In the genomic region with DNA sequence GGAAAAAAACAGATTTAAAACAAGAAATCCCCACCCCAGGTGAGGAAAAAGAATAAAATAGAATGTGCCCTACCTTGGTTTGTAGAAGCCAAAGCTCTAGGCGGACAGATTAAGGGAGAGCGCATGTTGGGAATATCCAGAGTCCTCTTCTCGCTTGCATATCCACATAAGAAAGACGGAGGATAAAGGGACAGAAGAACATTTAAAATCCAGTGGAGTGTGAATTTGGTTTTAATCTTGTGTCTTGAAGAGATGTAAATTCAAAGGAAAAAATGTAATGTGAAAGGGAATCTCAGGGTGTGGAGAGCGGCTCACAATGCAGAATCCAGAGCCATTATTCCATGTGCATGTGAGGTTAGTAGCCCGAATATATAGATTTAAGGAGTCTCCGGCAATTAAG, we compare ENCODE assay signal across 11 mouse cellular contexts. TPM values are rescaled to one million over a fixed set of nuclear protein-coding genes. Genes with fewer than 3 reads are reported as not detected.
A peak's percentile ranks its signal among the peaks of the same experiment; 100 is the strongest.
DNase-seq lines count a peak whose midpoint lies in the region; ATAC-seq and TF ChIP-seq lines count a peak whose summit lies in the region.
"Had no signal": no experiment of that assay in that cellular context is flagged by ENCODE, and none has a peak within 500 bp of the region (broad histone marks: within the 10 kb centered on the region; RNA-seq: fewer than 3 reads in every experiment).

No protein-coding gene starts in this region.

- TF ChIP-seq CTCF in lung, embryonic 14.5 days (IDR thresholded peaks at IDR 0.05; ENCODE audit: low read depth): no peak
- no peak for TF ChIP-seq CTCF in hindbrain, postnatal 0 days (IDR thresholded peaks at IDR 0.05; ENCODE audit: low read depth)

- H3K9ac ChIP-seq in lung, embryonic 14.5 days: no peak overlapping the region
- H3K9ac ChIP-seq in forebrain, embryonic 13.5 days: peak overlapping the region; percentile 70
- H3K9ac ChIP-seq in hindbrain, postnatal 0 days (replicated peaks; ENCODE audit: low read length): peak overlapping the region; percentile 73
- H3K9ac ChIP-seq in neural tube, embryonic 15.5 days (replicated peaks): peak overlapping the region; percentile 76
- H3K9ac ChIP-seq in liver, embryonic 11.5 days (ENCODE audit: low read depth, low read length): no peak overlapping the region

- H3K4me2 ChIP-seq in lung, embryonic 14.5 days: peak overlapping the region; percentile 78; the same call in 1 of the 2 replicates
- peak overlapping the region; percentile 94 for H3K4me2 ChIP-seq in forebrain, embryonic 13.5 days
- peak overlapping the region; percentile 72 for H3K4me2 ChIP-seq in hindbrain, postnatal 0 days (ENCODE audit: low read depth, low read length)
- peak overlapping the region; percentile 69 for H3K4me2 ChIP-seq in neural tube, embryonic 15.5 days
- H3K4me2 ChIP-seq in liver, embryonic 11.5 days: no peak overlapping the region

- no peaks in the 10 kb centered on the region for H3K4me1 ChIP-seq in lung, embryonic 14.5 days (ENCODE audit: insufficient read depth)
- peaks cover 13% of the 10 kb centered on the region; the same call in 1 of the 2 replicates for H3K4me1 ChIP-seq in forebrain, embryonic 13.5 days
- 0 out of 2 replicates have a peak, but pooled peaks cover 6% of the 10 kb centered on the region for H3K4me1 ChIP-seq in hindbrain, postnatal 0 days (ENCODE audit: insufficient read depth, low read length)
- peaks cover 37% of the 10 kb centered on the region for H3K4me1 ChIP-seq in neural tube, embryonic 15.5 days
- no peaks in the 10 kb centered on the region for H3K4me1 ChIP-seq in liver, embryonic 11.5 days (replicated peaks; ENCODE audit: control insufficient read depth, insufficient read depth, low read length)

- 20% methylated on average over 7 of the region's 7 CpGs for WGBS in lung, embryonic 14.5 days
- WGBS in forebrain, embryonic 13.5 days: 9% methylated on average over 7 of the region's 7 CpGs
- WGBS in hindbrain, postnatal 0 days: 23% methylated on average over 7 of the region's 7 CpGs
- 9% methylated on average over 7 of the region's 7 CpGs for WGBS in neural tube, embryonic 15.5 days
- WGBS in liver, embryonic 11.5 days: 26% methylated on average over 7 of the region's 7 CpGs

- H3K9me3 ChIP-seq in lung, embryonic 14.5 days (ENCODE audit: low read depth, low read length): no peaks in the 10 kb centered on the region
- H3K9me3 ChIP-seq in forebrain, embryonic 13.5 days (replicated peaks): no peaks in the 10 kb centered on the region
- H3K9me3 ChIP-seq in hindbrain, postnatal 0 days (ENCODE audit: low read length): no peaks in the 10 kb centered on the region
- no peaks in the 10 kb centered on the region for H3K9me3 ChIP-seq in neural tube, embryonic 15.5 days (replicated peaks)
- no peaks in the 10 kb centered on the region for H3K9me3 ChIP-seq in liver, embryonic 11.5 days (ENCODE audit: control insufficient read depth, low read length)

- H3K4me3 ChIP-seq in lung, embryonic 14.5 days (ENCODE audit: low read depth, low read length): peak overlapping the region; percentile 41; the same call in 1 of the 2 replicates
- peak overlapping the region; percentile 62 for H3K4me3 ChIP-seq in forebrain, embryonic 13.5 days
- peak overlapping the region; percentile 56 for H3K4me3 ChIP-seq in hindbrain, postnatal 0 days (ENCODE audit: low read length)
- peak overlapping the region; percentile 62 for H3K4me3 ChIP-seq in neural tube, embryonic 15.5 days (replicated peaks)
- no peak overlapping the region for H3K4me3 ChIP-seq in liver, embryonic 11.5 days (ENCODE audit: low read depth, low read length)

- H3K27me3 ChIP-seq in lung, embryonic 14.5 days (ENCODE audit: insufficient read depth, low read length): peaks cover 30% of the 10 kb centered on the region
- peaks cover 25% of the 10 kb centered on the region for H3K27me3 ChIP-seq in forebrain, embryonic 13.5 days
- no peaks in the 10 kb centered on the region for H3K27me3 ChIP-seq in hindbrain, postnatal 0 days (ENCODE audit: insufficient read depth, low read length)
- no peaks in the 10 kb centered on the region for H3K27me3 ChIP-seq in neural tube, embryonic 15.5 days (replicated peaks)
- peaks cover 34% of the 10 kb centered on the region for H3K27me3 ChIP-seq in liver, embryonic 11.5 days (replicated peaks; ENCODE audit: control insufficient read depth, insufficient read depth, low read length)

- no peak for DNase-seq in lung, embryonic 14.5 days
- DNase-seq in lung, postnatal 14 days: no peak
- DNase-seq in hindbrain, postnatal 0 days (ENCODE audit: low spot score): no peak
- no peak for DNase-seq in cerebellum, adult 18-20 months
- DNase-seq in spleen, adult 12 weeks (ENCODE audit: low spot score): no peak
- no peak for DNase-seq in liver, embryonic 11.5 days (ENCODE audit: low spot score)
- DNase-seq: adrenal gland, adult 8-10 months had no signal

- ATAC-seq in lung, embryonic 14.5 days (ENCODE audit: insufficient read depth): no peak
- ATAC-seq in forebrain, embryonic 13.5 days: no peak
- no peak for ATAC-seq in hindbrain, postnatal 0 days
- no peak for ATAC-seq in neural tube, embryonic 15.5 days (ENCODE audit: low FRiP score)
- ATAC-seq in liver, embryonic 11.5 days (replicated peaks; ENCODE audit: low FRiP score): no peak

- no peak overlapping the region for H3K27ac ChIP-seq in lung, embryonic 14.5 days (ENCODE audit: low read depth)
- peak overlapping the region; percentile 3; the same call in 1 of the 2 replicates for H3K27ac ChIP-seq in forebrain, embryonic 13.5 days
- H3K27ac ChIP-seq in hindbrain, postnatal 0 days: peak overlapping the region; percentile 82
- peak overlapping the region; percentile 95 for H3K27ac ChIP-seq in neural tube, embryonic 15.5 days (replicated peaks)
- no peak overlapping the region for H3K27ac ChIP-seq in liver, embryonic 11.5 days (ENCODE audit: low read depth, low read length)
- H3K27ac ChIP-seq: kidney, postnatal 0 days had no signal

- no peaks in the 10 kb centered on the region for H3K36me3 ChIP-seq in lung, embryonic 14.5 days (ENCODE audit: insufficient read depth)
- no peaks in the 10 kb centered on the region for H3K36me3 ChIP-seq in forebrain, embryonic 13.5 days (ENCODE audit: poor library complexity, severe bottlenecking)
- H3K36me3 ChIP-seq in hindbrain, postnatal 0 days (ENCODE audit: insufficient read depth, low read length): no peaks in the 10 kb centered on the region
- no peaks in the 10 kb centered on the region for H3K36me3 ChIP-seq in neural tube, embryonic 15.5 days
- no peaks in the 10 kb centered on the region for H3K36me3 ChIP-seq in liver, embryonic 11.5 days (ENCODE audit: control insufficient read depth, insufficient read depth, low read length)

RNA-seq across cellular contexts. Expression of a gene that starts 2.0 kb away (rescaled TPM):
- polyA plus RNA-seq in lung, embryonic 14.5 days (2014; fragmentation: Nextera tagmentation; extraction: Ambion mirVana): 0.47 and 0.82 TPM in 2 replicates
- 34.9 and 44.5 TPM in 2 replicates for polyA plus RNA-seq in forebrain, embryonic 13.5 days (2015; fragmentation: Nextera tagmentation; extraction: Ambion mirVana)
- total RNA-seq in hindbrain, postnatal 0 days (2014; rRNA removed): 45.8 and 55.1 TPM in 2 replicates
- polyA plus RNA-seq in hindbrain, postnatal 0 days (2015; fragmentation: Nextera tagmentation; extraction: Ambion mirVana): 56.3 and 67.0 TPM in 2 replicates
- 63.0 and 82.8 TPM in 2 replicates for polyA plus RNA-seq in neural tube, embryonic 15.5 days (2015; fragmentation: Nextera tagmentation; extraction: Ambion mirVana)
- 0.04 and 0.32 TPM in 2 replicates for polyA plus RNA-seq in liver, embryonic 11.5 days (2014; fragmentation: Nextera tagmentation; extraction: Ambion mirVana)
- total RNA-seq: megakaryocyte, adult 5-6 weeks had no signal

Comparison
In these comparisons a context has a peak if more than half of its experiments do, and no peak if none do; other contexts are left out.
1. H3K27ac ChIP-seq: peak in forebrain, embryonic 13.5 days (single experiment), hindbrain, postnatal 0 days (single experiment) and neural tube, embryonic 15.5 days (single experiment); none in lung, embryonic 14.5 days (single experiment) and liver, embryonic 11.5 days (single experiment).
2. H3K9ac ChIP-seq: peak in forebrain, embryonic 13.5 days (single experiment), hindbrain, postnatal 0 days (single experiment) and neural tube, embryonic 15.5 days (single experiment); none in lung, embryonic 14.5 days (single experiment) and liver, embryonic 11.5 days (single experiment).
3. RNA of a gene that starts 2.0 kb away (polyA plus RNA-seq): 63.0 to 82.8 TPM in neural tube, embryonic 15.5 days, 56.3 to 67.0 TPM in hindbrain, postnatal 0 days and 34.9 to 44.5 TPM in forebrain, embryonic 13.5 days; 0.47 to 0.82 TPM in lung, embryonic 14.5 days and 0.04 to 0.32 TPM in liver, embryonic 11.5 days; every median in the first group is over 10 times any median in the second.